Mouse (Mus musculus) MEL (cell line): Measurements from ENCODE around the gene Fbxl8. TPM values are rescaled to one million over a fixed set of nuclear protein-coding genes. Genes with fewer than 3 reads are reported as not detected.
A peak's percentile ranks its signal among the peaks of the same experiment; 100 is the strongest.

Source experiments
- DNase-seq: peaks from one replicate; pipeline ENCODE4 v3.0.0; 2011; ENCODE audit warnings: low read depth, low spot score
- H3K27ac ChIP-seq: 2 replicates; pipeline ENCODE4 v1.5.1; 2012; ENCODE audit warnings: low read depth, mild to moderate bottlenecking, control low read depth, low read length, moderate library complexity; ENCODE audit not compliant: control insufficient read depth
- H3K27me3 ChIP-seq, 2 experiments: fragments of 150-350 bp in 1 of 2; sonication (generic) in 1 of 2; 2 replicates each; pipeline ENCODE4 v1.6.1; 2012; ENCODE audit warnings: low read length in 2 of 2, mild to moderate bottlenecking in 2 of 2, improper control_type of control experiment in 1 of 2, moderate library complexity in 1 of 2; ENCODE audit not compliant: insufficient read depth in 2 of 2, control insufficient read depth in 1 of 2
- H3K36me3 ChIP-seq, 2 experiments: 2 replicates each; pipeline ENCODE4 v1.6.1; 2012 to 2014; ENCODE audit warnings: low read length in 2 of 2, improper control_type of control experiment in 1 of 2, inconsistent platforms in 1 of 2, mild to moderate bottlenecking in 1 of 2; ENCODE audit not compliant: insufficient read depth in 2 of 2, control insufficient read depth in 1 of 2
- H3K4me1 ChIP-seq, 2 experiments: fragments of 150-350 bp in 1 of 2; sonication (generic) in 1 of 2; 2 replicates each; pipeline ENCODE4 v1.6.1; 2012; ENCODE audit warnings: low read length in 2 of 2, improper control_type of control experiment in 1 of 2, mild to moderate bottlenecking in 1 of 2; ENCODE audit not compliant: insufficient read depth in 2 of 2, control insufficient read depth in 1 of 2
- H3K4me3 ChIP-seq, 2 experiments: fragments of 150-350 bp in 1 of 2; sonication (generic) in 1 of 2; 2 replicates each; pipeline ENCODE4 v1.5.1; 2012; ENCODE audit warnings: low read depth in 2 of 2, low read length in 2 of 2, mild to moderate bottlenecking in 2 of 2, moderate library complexity in 2 of 2, control low read depth in 1 of 2, improper control_type of control experiment in 1 of 2; ENCODE audit not compliant: control insufficient read depth in 1 of 2, insufficient read depth in 1 of 2
- H3K79me2 ChIP-seq: 2 replicates; pipeline ENCODE4 v1.6.1; 2012; ENCODE audit warnings: mild to moderate bottlenecking, low read length, moderate library complexity; ENCODE audit not compliant: control insufficient read depth, poor library complexity, insufficient read depth
- H3K9ac ChIP-seq: 2 replicates; pipeline ENCODE4 v1.6.1; 2012; ENCODE audit warnings: low read depth, mild to moderate bottlenecking, control low read depth, low read length, moderate library complexity; ENCODE audit not compliant: control insufficient read depth, poor library complexity, severe bottlenecking
- H3K9me3 ChIP-seq: fragments of 150-350 bp; sonication (generic); replicated peaks from 2 replicates; pipeline ENCODE4 v1.6.1; 2012; ENCODE audit warnings: mild to moderate bottlenecking, low read length, improper control_type of control experiment, moderate library complexity; ENCODE audit not compliant: insufficient read depth
- BHLHE40 ChIP-seq: IDR thresholded peaks from 2 replicates; pipeline ENCODE4 v1.6.1; 2012; ENCODE audit warnings: low read depth, mild to moderate bottlenecking, inconsistent platforms, low read length, improper control_type of control experiment, borderline replicate concordance
- CTCF ChIP-seq, 3 experiments: IDR thresholded peaks in 2 of 3; conservative IDR thresholded peaks in 1 of 3; 2 replicates each; pipeline ENCODE4 v1.5.1; 2011 to 2012; ENCODE audit warnings: low read length in 3 of 3, low read depth in 2 of 3, mild to moderate bottlenecking in 2 of 3, improper control_type of control experiment in 1 of 3, inconsistent platforms in 1 of 3, mixed read lengths in 1 of 3, moderate library complexity in 1 of 3; ENCODE audit not compliant: control insufficient read depth in 1 of 3, insufficient read depth in 1 of 3, poor library complexity in 1 of 3, severe bottlenecking in 1 of 3
- E2F4 ChIP-seq: IDR thresholded peaks from 2 replicates; pipeline ENCODE4 v1.6.1; 2011; ENCODE audit warnings: low read depth, low read length, improper control_type of control experiment, borderline replicate concordance
- EP300 ChIP-seq, 2 experiments: IDR thresholded peaks; 2 replicates each; pipeline ENCODE4 v1.6.1; 2011; ENCODE audit warnings: improper control_type of control experiment in 2 of 2, low read length in 2 of 2, low read depth in 1 of 2, mild to moderate bottlenecking in 1 of 2
- ETS1 ChIP-seq: IDR thresholded peaks from 2 replicates; pipeline ENCODE4 v1.6.1; 2012; ENCODE audit warnings: low read depth, mild to moderate bottlenecking, inconsistent platforms, low read length, improper control_type of control experiment, moderate library complexity
- GABPA ChIP-seq: IDR thresholded peaks from 2 replicates; pipeline ENCODE4 v1.6.1; 2012; ENCODE audit warnings: low read depth, mild to moderate bottlenecking, inconsistent platforms, low read length, improper control_type of control experiment, moderate library complexity
- HCFC1 ChIP-seq: IDR thresholded peaks from 2 replicates; pipeline ENCODE4 v1.6.1; 2012; ENCODE audit warnings: low read depth, mild to moderate bottlenecking, inconsistent platforms, low read length, improper control_type of control experiment, moderate library complexity
- JUND ChIP-seq: IDR thresholded peaks from 2 replicates; pipeline ENCODE4 v1.6.1; 2011; ENCODE audit warnings: low read depth, mild to moderate bottlenecking, improper control_type of control experiment, low read length
- MAX ChIP-seq: IDR thresholded peaks from 2 replicates; pipeline ENCODE4 v1.6.1; 2011; ENCODE audit warnings: low read length, improper control_type of control experiment
- MAZ ChIP-seq: IDR thresholded peaks from 2 replicates; pipeline ENCODE4 v1.6.1; 2012; ENCODE audit warnings: low read depth, mild to moderate bottlenecking, inconsistent platforms, low read length, improper control_type of control experiment
- MEF2A ChIP-seq: IDR thresholded peaks from 2 replicates; pipeline ENCODE4 v1.6.1; 2014; ENCODE audit warnings: low read depth, mild to moderate bottlenecking, inconsistent platforms, low read length, improper control_type of control experiment; ENCODE audit not compliant: poor library complexity, insufficient replicate concordance, severe bottlenecking; ENCODE audit errors: extremely low read depth
- MXI1 ChIP-seq: IDR thresholded peaks from 2 replicates; pipeline ENCODE4 v1.6.1; 2011; ENCODE audit warnings: mild to moderate bottlenecking, low read depth, low read length, improper control_type of control experiment
- MYB ChIP-seq: IDR thresholded peaks from 2 replicates; pipeline ENCODE4 v1.6.1; 2011; ENCODE audit warnings: mild to moderate bottlenecking, low read depth, low read length, improper control_type of control experiment
- MYC ChIP-seq: IDR thresholded peaks from 2 replicates; pipeline ENCODE4 v1.6.1; 2011; ENCODE audit warnings: low read depth, mild to moderate bottlenecking, low read length, improper control_type of control experiment, moderate library complexity
- NELFE ChIP-seq: IDR thresholded peaks from 2 replicates; pipeline ENCODE4 v1.6.1; 2011; ENCODE audit warnings: low read depth, low read length, improper control_type of control experiment
- NRF1 ChIP-seq: IDR thresholded peaks from 2 replicates; pipeline ENCODE4 v1.6.1; 2014; ENCODE audit warnings: low read depth, mild to moderate bottlenecking, inconsistent platforms, low read length, improper control_type of control experiment, moderate library complexity; ENCODE audit not compliant: poor library complexity, insufficient read depth, severe bottlenecking
- POLR2A ChIP-seq, 2 experiments: IDR thresholded peaks; 2 replicates each; pipeline ENCODE4 v1.6.1; 2011 to 2012; ENCODE audit warnings: low read length in 2 of 2, mild to moderate bottlenecking in 2 of 2, control low read depth in 1 of 2, improper control_type of control experiment in 1 of 2, low read depth in 1 of 2, moderate library complexity in 1 of 2; ENCODE audit not compliant: control insufficient read depth in 1 of 2, insufficient read depth in 1 of 2, poor library complexity in 1 of 2
- POLR2AphosphoS2 ChIP-seq: IDR thresholded peaks from 2 replicates; pipeline ENCODE4 v1.6.1; 2011; ENCODE audit warnings: low read length, improper control_type of control experiment
- POLR2AphosphoS5 ChIP-seq: IDR thresholded peaks from 2 replicates; pipeline ENCODE4 v1.6.1; 2012; ENCODE audit warnings: low read depth, borderline replicate concordance, mild to moderate bottlenecking, inconsistent platforms, low read length, moderate library complexity, mixed read lengths
- RAD21 ChIP-seq: IDR thresholded peaks from 2 replicates; pipeline ENCODE4 v1.6.1; 2011; ENCODE audit warnings: mild to moderate bottlenecking, low read depth, low read length, improper control_type of control experiment
- RCOR1 ChIP-seq: IDR thresholded peaks from 2 replicates; pipeline ENCODE4 v1.6.1; 2012; ENCODE audit warnings: low read depth, mild to moderate bottlenecking, inconsistent platforms, low read length, improper control_type of control experiment
- SIN3A ChIP-seq: IDR thresholded peaks from 2 replicates; pipeline ENCODE4 v1.6.1; 2012; ENCODE audit warnings: low read length, improper control_type of control experiment, inconsistent platforms
- SMC3 ChIP-seq: IDR thresholded peaks from 2 replicates; pipeline ENCODE4 v1.6.1; 2011; ENCODE audit warnings: low read depth, low read length, improper control_type of control experiment
- TAL1 ChIP-seq: IDR thresholded peaks from 2 replicates; pipeline ENCODE4 v1.6.1; 2012; ENCODE audit warnings: mild to moderate bottlenecking, inconsistent platforms, low read length, moderate library complexity, mixed read lengths
- TBP ChIP-seq: IDR thresholded peaks from 2 replicates; pipeline ENCODE4 v1.8.0; 2011; ENCODE audit warnings: low read depth, low read length, improper control_type of control experiment
- TCF12 ChIP-seq: IDR thresholded peaks from 2 replicates; pipeline ENCODE4 v1.6.1; 2014; ENCODE audit warnings: low read depth, mild to moderate bottlenecking, inconsistent platforms, low read length, improper control_type of control experiment, moderate library complexity
- UBTF ChIP-seq: IDR thresholded peaks from 2 replicates; pipeline ENCODE4 v1.6.1; 2012; ENCODE audit warnings: low read depth, mild to moderate bottlenecking, inconsistent platforms, low read length, improper control_type of control experiment, moderate library complexity, borderline replicate concordance; ENCODE audit not compliant: insufficient read depth
- USF1 ChIP-seq: IDR thresholded peaks from 2 replicates; pipeline ENCODE4 v1.6.1; 2014; ENCODE audit warnings: low read depth, mild to moderate bottlenecking, inconsistent platforms, low read length, improper control_type of control experiment, moderate library complexity
- ZC3H11A ChIP-seq: IDR thresholded peaks from 2 replicates; pipeline ENCODE4 v1.6.1; 2012; ENCODE audit warnings: low read depth, mild to moderate bottlenecking, inconsistent platforms, low read length, improper control_type of control experiment
- polyA plus RNA-seq, 2 experiments: library from polyadenylated mRNA; stranded (reverse) in 1 of 2; unstranded in 1 of 2; fragments of >175 nt in 1 of 2; fragments of >200 nt in 1 of 2; gene quantifications; 2 replicates each; pipeline versions ENCODE4 v1.2.1 to v1.2.4; 2012; ENCODE audit warnings: low replicate concordance in 2 of 2, low read depth in 1 of 2; ENCODE audit not compliant: insufficient read length in 2 of 2, insufficient read depth in 1 of 2, missing spikeins in 1 of 2
- total RNA-seq: library from RNA; depleted of rRNA; stranded (reverse); fragments of 300-350 nt; gene quantifications from 2 replicates; pipeline ENCODE4 v1.2.3, GENCODE M21; 2012

Fbxl8 gene
- total and polyA plus RNA-seq, 3 experiments = 4.1 to 7.2 TPM; not detected in 1

DNA sequence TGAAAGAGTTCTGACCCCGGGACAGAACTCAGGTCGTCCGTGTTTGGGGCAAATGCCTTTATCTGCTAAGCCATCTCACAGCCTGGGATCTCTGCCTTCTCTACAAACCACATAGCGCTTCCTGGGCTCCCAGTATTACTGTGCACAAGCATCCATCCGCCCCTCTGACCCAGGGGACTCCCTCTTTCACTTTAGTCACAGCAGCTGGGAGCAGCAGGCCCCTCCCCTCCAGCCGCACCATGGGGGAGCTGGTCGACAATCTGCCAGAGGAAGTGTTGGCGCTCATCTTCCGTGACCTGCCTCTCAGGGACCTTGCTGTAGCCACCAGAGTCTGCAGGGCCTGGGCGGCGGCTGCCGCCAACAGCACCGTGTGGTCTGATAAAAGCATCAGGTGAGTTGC is 2.3 kb downstream of the Fbxl8 start:
- Histone ChIP-seq H3K9ac (peak overlapping the region; percentile 12; the same call in 1 of the 2 replicates), H3K27ac (peak overlapping the region; percentile 43; the same call in 1 of the 2 replicates), H3K36me3 (peaks cover 0 to 17% of the 10 kb centered on the region in 2 experiments; a peak in 2 of 4 replicates), H3K4me1 (peaks cover 7 to 28% of the 10 kb centered on the region in 2 experiments), H3K79me2 (peaks cover 15% of the 10 kb centered on the region), H3K4me3 (no peak overlapping the region), H3K9me3 (no peaks in the 10 kb centered on the region), H3K27me3 (no peaks in the 10 kb centered on the region)
- TF ChIP-seq POLR2AphosphoS2 = no peak
- no peak for TF ChIP-seq NELFE
- no peak for TF ChIP-seq E2F4
- TF ChIP-seq RCOR1 = no peak
- TF ChIP-seq TBP = 0 out of 2 replicates have a peak, but pooled peaks have one; percentile 12
- TF ChIP-seq JUND = no peak
- no peak; the same call in 1 of the 2 replicates for TF ChIP-seq TCF12
- TF ChIP-seq MYC = no peak
- no peak for TF ChIP-seq POLR2AphosphoS5
- TF ChIP-seq MAX = no peak
- TF ChIP-seq GABPA = no peak
- TF ChIP-seq USF1 = no peak
- no peak for TF ChIP-seq RAD21
- TF ChIP-seq POLR2A (IDR thresholded peaks at IDR 0.05; ENCODE audit: control insufficient read depth in 1 of 2, insufficient read depth in 1 of 2, low read depth in 1 of 2, low read length in 2 of 2, poor library complexity in 1 of 2) = no peak
- no peak for TF ChIP-seq UBTF
- peak; percentile 62; the same call in 1 of the 2 replicates for TF ChIP-seq MAZ
- no peak for TF ChIP-seq CTCF (IDR thresholded peaks at IDR 0.05 in 2 of 3, conservative IDR thresholded peaks at IDR 0.05 in 1 of 3; ENCODE audit: control insufficient read depth in 1 of 3, insufficient read depth in 1 of 3, low read depth in 2 of 3, low read length in 3 of 3, poor library complexity in 1 of 3, severe bottlenecking in 1 of 3)
- peak; percentile 49; the same call in 1 of the 2 replicates for TF ChIP-seq ETS1
- no peak for TF ChIP-seq NRF1
- no peak for TF ChIP-seq TAL1
- peak; percentile 41; the same call in 1 of the 2 replicates for TF ChIP-seq SIN3A
- TF ChIP-seq EP300 (IDR thresholded peaks at IDR 0.05; ENCODE audit: low read depth in 1 of 2, low read length in 2 of 2) = no peak; a peak in 1 of 4 replicates
- TF ChIP-seq ZC3H11A = no peak
- no peak for TF ChIP-seq SMC3
- no peak for TF ChIP-seq MEF2A
- TF ChIP-seq HCFC1 = no peak
- no peak for TF ChIP-seq MYB
- TF ChIP-seq MXI1 = 0 out of 2 replicates have a peak, but pooled peaks have one; percentile 15
- TF ChIP-seq BHLHE40 = no peak
- peak; percentile 67 for DNase-seq
